Mouse (Mus musculus) heart, postnatal 0 days (tissue): ENCODE results near the gene Aph1c. TPM values are rescaled to one million over a fixed set of nuclear protein-coding genes. Genes with fewer than 3 reads are reported as not detected.
"Not testable (repeated sequence)": the region's sequence is repeated elsewhere in the genome, so short reads cannot be mapped to it uniquely, and the experiment has no call there.

Experiments
- ATAC-seq: fragments of 200-750 bp; cut with Nextera tagmentation; 2 replicates; pipeline ENCODE4 v1.8.0; 2017; ENCODE audit warnings: low read depth, moderate number of reproducible peaks, moderate library complexity; ENCODE audit not compliant: insufficient read depth
- DNase-seq: peaks from one replicate; pipeline ENCODE4 v3.0.0-alpha.2; 2016; ENCODE audit warnings: low spot score
- H3K27ac ChIP-seq: fragments of 300-500 bp; sonication (generic); 2 replicates; pipeline ENCODE4 v1.5.1; 2014; ENCODE audit warnings: low read depth, mild to moderate bottlenecking
- H3K27me3 ChIP-seq: fragments of 300-500 bp; sonication (generic); 2 replicates; pipeline ENCODE4 v1.6.1; 2014; ENCODE audit warnings: low read length, mixed read lengths; ENCODE audit not compliant: control insufficient read depth, insufficient read depth
- H3K36me3 ChIP-seq: fragments of 300-500 bp; sonication (generic); replicated peaks from 2 replicates; pipeline ENCODE4 v1.6.1; 2014; ENCODE audit warnings: low read length, mixed read lengths; ENCODE audit not compliant: control insufficient read depth, insufficient read depth
- H3K4me1 ChIP-seq: fragments of 300-500 bp; sonication (generic); 2 replicates; pipeline ENCODE4 v1.6.1; 2014; ENCODE audit warnings: antibody characterized with exemption; ENCODE audit not compliant: control insufficient read depth, insufficient read depth
- H3K4me2 ChIP-seq: fragments of 300-500 bp; sonication (generic); 2 replicates; pipeline ENCODE4 v1.6.1; 2014; ENCODE audit warnings: low read depth, mild to moderate bottlenecking, low read length, moderate library complexity
- H3K4me3 ChIP-seq: fragments of 300-500 bp; sonication (generic); 2 replicates; pipeline ENCODE4 v1.5.1; 2014; ENCODE audit warnings: low read depth, low read length
- H3K9ac ChIP-seq: fragments of 300-500 bp; sonication (generic); replicated peaks from 2 replicates; pipeline ENCODE4 v1.6.1; 2014; ENCODE audit warnings: low read depth, low read length, mixed read lengths
- H3K9me3 ChIP-seq: fragments of 300-500 bp; sonication (generic); replicated peaks from 2 replicates; pipeline ENCODE4 v1.6.1; 2016; ENCODE audit warnings: low read length; ENCODE audit not compliant: control insufficient read depth
- CTCF ChIP-seq: IDR thresholded peaks from 2 replicates; pipeline ENCODE4 v1.5.1; 2016; ENCODE audit warnings: antibody characterized with exemption, control low read depth, low read depth
- EP300 ChIP-seq: IDR thresholded peaks from 2 replicates; pipeline ENCODE4 v1.6.1; 2016; ENCODE audit warnings: antibody characterized with exemption, low read depth
- WGBS: fragments of 180-500 bp; shearing (Covaris S2); extraction: QIAGEN DNeasy Blood & Tissue Kit; methylation state at CpG from one replicate; pipeline ENCODE4 v1.1.7; 2014; 5-methylcytosine and 5-hydroxymethylcytosine counted together
- polyA plus RNA-seq: library from polyadenylated mRNA; unstranded; fragments of >200 nt; fragmentation: Nextera tagmentation; extraction: Ambion mirVana; gene quantifications from 2 replicates; pipeline ENCODE4 v1.2.1, GENCODE M21; 2015
- total RNA-seq: library from RNA; depleted of rRNA; stranded (reverse); fragments of >200 nt; gene quantifications from 2 replicates; pipeline ENCODE4 v1.2.3, GENCODE M21; 2014; ENCODE audit warnings: low replicate concordance

The Aph1c gene
- total and polyA plus RNA-seq, 2 experiments from 2014 or later = 0.69 to 1.7 TPM

DNA sequence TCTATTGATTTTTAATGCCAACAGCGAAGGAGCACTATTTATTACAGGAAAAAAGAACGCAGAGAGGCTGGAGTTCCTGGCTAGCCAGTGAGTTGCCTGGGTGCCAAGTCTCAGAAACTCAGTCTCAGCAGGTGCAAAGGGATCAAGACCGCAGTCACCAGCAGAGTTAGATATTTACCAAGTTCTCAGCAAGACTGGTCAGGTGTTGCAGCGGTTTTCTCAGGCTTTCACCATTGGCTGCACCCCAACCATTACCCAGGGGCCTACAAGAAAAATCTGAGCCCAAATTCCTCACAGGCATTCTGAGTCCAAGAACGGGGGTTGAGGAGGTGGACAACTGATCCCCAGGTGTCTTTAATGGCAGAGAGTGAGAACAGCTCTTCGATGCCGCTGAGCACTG, 675 bp downstream of the Aph1c start:
- H3K27me3 ChIP-seq = no peaks in the 10 kb centered on the region
- H3K9ac ChIP-seq = no peak overlapping the region
- peak overlapping the region; percentile 88 for H3K4me2 ChIP-seq
- peak overlapping the region; percentile 66 for H3K4me3 ChIP-seq
- no peaks in the 10 kb centered on the region for H3K36me3 ChIP-seq
- H3K9me3 ChIP-seq = no peaks in the 10 kb centered on the region
- peaks cover 10% of the 10 kb centered on the region for H3K4me1 ChIP-seq
- DNase-seq = no peak
- TF ChIP-seq CTCF (no peak), EP300 (no peak)
- ATAC-seq = no peak
- H3K27ac ChIP-seq = no peak overlapping the region
- WGBS = 36% methylated on average over 7 of the region's 7 CpGs

DNA sequence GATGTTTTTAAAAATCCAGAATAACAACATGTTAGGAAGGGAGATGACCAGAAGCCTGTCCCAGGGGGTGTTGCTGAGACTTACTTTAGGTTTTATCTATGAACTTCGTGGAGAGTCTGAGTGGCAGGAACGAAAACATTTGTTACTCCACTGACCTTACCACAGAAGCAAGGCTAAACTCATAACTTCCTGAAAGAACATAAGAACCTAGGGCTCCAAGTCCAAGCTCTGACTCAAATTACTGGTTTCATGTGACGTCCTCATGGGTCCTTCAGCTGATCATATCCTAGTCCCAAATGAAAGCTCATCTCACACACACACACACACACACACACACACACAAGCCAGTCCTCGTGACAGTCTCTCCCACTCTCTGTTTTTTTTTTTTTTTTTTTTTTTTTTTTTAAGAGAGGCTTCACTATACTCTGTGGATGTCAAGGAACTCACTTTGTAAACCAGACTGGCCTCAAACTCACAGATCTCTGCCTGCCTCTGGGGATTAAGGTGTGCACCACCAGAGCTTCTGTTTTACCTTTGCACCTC, 2.1 kb downstream of the Aph1c start:
- TF ChIP-seq EP300 = no peak
- TF ChIP-seq CTCF = no peak

DNA sequence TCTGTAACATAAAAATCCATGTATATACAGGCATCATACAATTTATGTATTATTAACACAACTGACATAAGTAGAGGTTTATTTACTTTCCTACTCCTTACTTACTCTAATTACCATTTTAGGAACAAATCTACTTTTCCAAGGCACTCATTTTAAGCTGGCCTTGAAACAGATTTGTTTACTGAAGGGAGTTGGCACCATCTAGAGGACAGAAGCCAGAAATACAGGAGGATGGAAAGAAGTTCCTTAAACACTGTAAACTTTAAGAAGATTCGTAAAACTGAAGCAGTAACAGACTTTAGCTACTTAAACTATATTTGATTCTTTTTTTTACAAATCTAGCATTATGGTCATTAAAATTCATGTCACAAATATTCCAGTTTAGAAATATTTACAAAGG, 8.5 kb downstream of the Aph1c start:
- Histone ChIP-seq H3K4me1 (no peaks in the 10 kb centered on the region), H3K27ac (no peak overlapping the region), H3K4me3 (no peak overlapping the region), H3K36me3 (no peaks in the 10 kb centered on the region), H3K9ac (no peak overlapping the region), H3K27me3 (no peaks in the 10 kb centered on the region), H3K9me3 (no peaks in the 10 kb centered on the region), H3K4me2 (no peak overlapping the region)
- no peak for ATAC-seq
- peak; percentile 74 for DNase-seq
- WGBS = 45% methylated on average over 1 of the region's 1 CpGs
- TF ChIP-seq EP300 (no peak), CTCF (peak; percentile 86)

More for the DNA sequence above, 2.1 kb downstream of the Aph1c start:
- Histone ChIP-seq H3K9me3 (no peaks in the 10 kb centered on the region), H3K4me1 (peaks cover 10% of the 10 kb centered on the region), H3K36me3 (no peaks in the 10 kb centered on the region), H3K27me3 (no peaks in the 10 kb centered on the region), H3K4me3 (no peak overlapping the region), H3K27ac (no peak overlapping the region), H3K9ac (no peak overlapping the region), H3K4me2 (no peak overlapping the region)
- ATAC-seq (no peak), DNase-seq (no peak)
- 43% methylated on average over 4 of the region's 4 CpGs for WGBS

DNA sequence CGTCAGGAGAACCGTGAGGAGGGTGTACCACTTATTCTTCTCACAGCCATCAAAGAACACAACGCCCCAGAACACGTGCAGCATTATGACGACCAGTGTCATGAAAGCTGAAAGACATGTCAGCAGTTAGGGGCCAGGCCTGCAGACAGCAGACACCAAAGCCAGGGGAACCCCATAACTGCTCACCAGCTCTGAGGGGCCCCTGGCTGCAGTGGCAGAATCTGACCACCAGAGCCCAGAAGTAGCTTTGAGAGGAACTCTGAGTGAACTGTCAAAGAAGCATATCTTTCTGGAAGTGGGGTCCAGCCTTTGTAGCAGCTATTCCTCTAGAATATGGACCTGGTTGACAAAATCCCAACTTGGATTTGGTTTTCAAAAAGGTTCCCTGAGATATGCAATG, 12.3 kb downstream of the Aph1c start:
- H3K4me2 ChIP-seq, H3K9ac ChIP-seq, H3K4me1 ChIP-seq, H3K9me3 ChIP-seq, H3K27me3 ChIP-seq, H3K4me3 ChIP-seq, DNase-seq, ATAC-seq, H3K36me3 ChIP-seq, H3K27ac ChIP-seq: not testable (repeated sequence)
- WGBS = no CpG with 5 or more reads among the region's 5 CpGs

DNA sequence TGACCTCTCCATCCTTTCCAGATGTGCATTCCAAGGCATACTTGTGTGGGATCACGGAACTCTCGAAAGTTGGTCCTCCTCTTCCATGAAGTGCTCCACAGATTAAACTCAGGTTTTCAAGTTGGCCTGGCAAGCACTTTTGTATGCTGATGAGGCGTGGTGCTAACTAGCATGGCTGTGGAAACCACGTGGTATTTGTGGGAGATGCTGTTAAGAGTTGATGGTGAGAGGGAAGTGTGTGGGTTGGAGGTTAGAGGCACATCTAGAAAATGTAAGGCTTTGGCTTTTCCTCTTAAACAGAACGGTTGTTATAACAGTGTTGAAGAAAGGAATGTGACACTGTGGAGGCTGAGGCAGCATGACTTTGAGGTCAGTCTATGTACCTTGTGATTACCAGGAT, 13.5 kb downstream of the Aph1c start:
- Histone ChIP-seq H3K9me3 (no peaks in the 10 kb centered on the region), H3K27ac (no peak overlapping the region), H3K4me2 (no peak overlapping the region), H3K27me3 (no peaks in the 10 kb centered on the region), H3K4me1 (no peaks in the 10 kb centered on the region), H3K36me3 (no peaks in the 10 kb centered on the region), H3K9ac (no peak overlapping the region), H3K4me3 (no peak overlapping the region)
- WGBS = 66% methylated on average over 5 of the region's 5 CpGs
- TF ChIP-seq CTCF = no peak
- no peak for TF ChIP-seq EP300
- ATAC-seq = no peak
- DNase-seq = no peak

DNA sequence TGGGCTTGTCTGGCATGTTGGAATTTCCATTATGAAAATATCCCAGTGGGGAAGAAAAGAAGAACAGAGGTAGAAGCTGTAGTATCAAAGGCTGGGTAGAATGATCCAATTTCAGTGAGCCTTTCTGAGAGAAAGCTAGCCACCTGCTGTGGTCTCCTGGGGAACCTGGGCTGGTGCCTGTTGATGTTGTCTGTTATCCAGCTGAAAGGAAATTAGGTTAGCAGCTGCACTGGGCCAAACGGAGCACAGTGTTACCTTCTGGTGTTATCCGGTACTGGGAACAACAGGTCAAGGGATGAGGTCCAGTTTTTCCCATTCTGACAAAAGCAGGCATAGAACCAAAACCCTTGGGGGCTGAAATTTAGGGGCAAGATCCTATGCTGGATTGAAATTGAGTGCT, 21.1 kb downstream of the Aph1c start:
- DNase-seq (no peak), ATAC-seq (no peak)
- H3K4me3 ChIP-seq = no peak overlapping the region
- H3K27ac ChIP-seq = no peak overlapping the region
- H3K36me3 ChIP-seq = no peaks in the 10 kb centered on the region
- H3K4me1 ChIP-seq = no peaks in the 10 kb centered on the region
- no peak overlapping the region for H3K9ac ChIP-seq
- TF ChIP-seq CTCF (no peak), EP300 (no peak)
- WGBS = 38% methylated on average over 2 of the region's 2 CpGs
- no peaks in the 10 kb centered on the region for H3K9me3 ChIP-seq
- H3K27me3 ChIP-seq = no peaks in the 10 kb centered on the region
- H3K4me2 ChIP-seq = no peak overlapping the region

DNA sequence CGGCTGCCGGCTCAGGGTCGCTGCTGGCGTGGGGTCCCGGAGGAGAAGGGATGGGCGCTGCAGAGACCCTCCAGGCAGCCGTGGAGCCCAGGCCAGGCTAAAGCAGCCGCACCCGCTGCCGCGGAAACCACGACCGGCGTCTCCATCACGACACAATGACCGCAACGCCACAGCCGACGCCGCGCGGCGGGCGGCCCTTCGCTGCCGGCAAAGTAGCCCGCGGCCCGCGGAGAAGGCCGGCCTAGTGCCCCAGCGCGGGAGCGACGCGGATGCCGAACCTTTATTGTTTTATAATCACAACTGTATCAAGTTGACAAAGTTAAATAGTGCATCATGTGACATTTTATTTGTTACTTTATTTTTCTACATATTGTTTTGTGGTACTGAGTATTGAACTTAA, 28.6 kb downstream of the Aph1c start:
- not testable (repeated sequence) for DNase-seq, H3K36me3 ChIP-seq, H3K9me3 ChIP-seq, ATAC-seq, H3K27me3 ChIP-seq, H3K9ac ChIP-seq, H3K4me1 ChIP-seq, H3K27ac ChIP-seq
- 11% methylated on average over 31 of the region's 37 CpGs for WGBS
- Histone ChIP-seq H3K4me3 (peak overlapping the region; percentile 36), H3K4me2 (peak overlapping the region; percentile 54)
